Mouse (Mus musculus) cortical plate, adult 2 months (tissue): ENCODE measurements at regions not wholly inside any gene's neighbourhood (a gene's known extent, or its start where the extent isn't known, plus 50 kb on each side); places are given as distances from the start of the nearest gene placed in this dataset.

ENCODE experiments used
- CTCF ChIP-seq: fragments of 200-500 bp; IDR thresholded peaks from 2 replicates; pipeline ENCODE4 v1.5.1; 2011; ENCODE audit warnings: mild to moderate bottlenecking, control low read depth, low read length; ENCODE audit not compliant: insufficient read depth; ENCODE audit errors: extremely low read depth
- POLR2A ChIP-seq: fragments of 200-500 bp; IDR thresholded peaks from 2 replicates; pipeline ENCODE4 v1.6.1; 2011; ENCODE audit warnings: mild to moderate bottlenecking, low read length, control low read depth; ENCODE audit not compliant: insufficient read depth; ENCODE audit errors: extremely low read depth

- TF ChIP-seq POLR2A = no peak
- TF ChIP-seq CTCF = no peak
Observed at GRCm38 (mm10) chr9:23041025-23041424, 181.9 kb upstream of the Bmper start.
